Mouse (Mus musculus): Measurements from ENCODE around the gene Hvcn1. TPM values are rescaled to one million over a fixed set of nuclear protein-coding genes. Genes with fewer than 3 reads are reported as not detected.
"Not testable (repeated sequence)": the region's sequence is repeated elsewhere in the genome, so short reads cannot be mapped to it uniquely, and the experiment has no call there.

The Hvcn1 gene
- 10 to 100 TPM; 31.9 to 54.2 (median 48.9) TPM for polyA plus RNA-seq (2017; shearing (Covaris generic))

GRCm38 (mm10) chr5:122206475-122206874 is at the start of gene Hvcn1:
TSS of gene Hvcn1 (plus strand) at chr5:122206804.
- ATAC-seq = no peak

- ATAC-seq = peak; percentile 75
Measured at GRCm38 (mm10) chr5:122157827-122158381, 48.7 kb upstream of the Hvcn1 start, which contains the start of gene Ppp1cc. TSS of gene Ppp1cc (plus strand) at chr5:122158278.

- ATAC-seq = no peak
Measured at GRCm38 (mm10) chr5:122158557-122159515, 47.8 kb upstream of the Hvcn1 start.

GRCm38 (mm10) chr5:122163194-122163593 is 43.4 kb upstream of the Hvcn1 start:
- peak; percentile 71 for ATAC-seq

- ATAC-seq = no peak
Measured at GRCm38 (mm10) chr5:122164011-122164410, 42.6 kb upstream of the Hvcn1 start.

- no peak for ATAC-seq
Measured at GRCm38 (mm10) chr5:122165233-122165915, 41.2 kb upstream of the Hvcn1 start.

- no peak for ATAC-seq
Measured at GRCm38 (mm10) chr5:122166636-122167161, 39.9 kb upstream of the Hvcn1 start.

GRCm38 (mm10) chr5:122168344-122169069 is 38.1 kb upstream of the Hvcn1 start:
- no peak for ATAC-seq

GRCm38 (mm10) chr5:122171058-122171457 is 35.5 kb upstream of the Hvcn1 start:
- no peak for ATAC-seq

- ATAC-seq = no peak
Measured at GRCm38 (mm10) chr5:122175402-122175801, 31.2 kb upstream of the Hvcn1 start.

GRCm38 (mm10) chr5:122175961-122176360 is 30.6 kb upstream of the Hvcn1 start:
- ATAC-seq = no peak

- ATAC-seq = peak; percentile 69
Measured at GRCm38 (mm10) chr5:122176398-122176797, 30.2 kb upstream of the Hvcn1 start.

GRCm38 (mm10) chr5:122179665-122180064 is 26.9 kb upstream of the Hvcn1 start:
- ATAC-seq = no peak

GRCm38 (mm10) chr5:122184283-122184806 is 22.3 kb upstream of the Hvcn1 start:
- ATAC-seq = no peak

- not testable (repeated sequence) for ATAC-seq
Measured at GRCm38 (mm10) chr5:122184858-122185257, 21.7 kb upstream of the Hvcn1 start.

- no peak for ATAC-seq
Measured at GRCm38 (mm10) chr5:122189115-122189514, 17.5 kb upstream of the Hvcn1 start.

GRCm38 (mm10) chr5:122190465-122190864 is 16.1 kb upstream of the Hvcn1 start:
- no peak for ATAC-seq

- ATAC-seq = no peak
Measured at GRCm38 (mm10) chr5:122191269-122192063, 15.1 kb upstream of the Hvcn1 start.

GRCm38 (mm10) chr5:122192347-122192746 is 14.3 kb upstream of the Hvcn1 start:
- ATAC-seq = no peak

- ATAC-seq = no peak
Measured at GRCm38 (mm10) chr5:122200872-122201271, 5.7 kb upstream of the Hvcn1 start.

GRCm38 (mm10) chr5:122201904-122202303 is 4.7 kb upstream of the Hvcn1 start:
- no peak for ATAC-seq

Measured in inflammation-experienced regulatory T-cells, adult 6 months (primary cell).